Mouse (Mus musculus): ENCODE measurements at regions not wholly inside any gene's neighbourhood (a gene's known extent, or its start where the extent isn't known, plus 50 kb on each side); places are given as distances from the start of the nearest gene placed in this dataset.

DNA sequence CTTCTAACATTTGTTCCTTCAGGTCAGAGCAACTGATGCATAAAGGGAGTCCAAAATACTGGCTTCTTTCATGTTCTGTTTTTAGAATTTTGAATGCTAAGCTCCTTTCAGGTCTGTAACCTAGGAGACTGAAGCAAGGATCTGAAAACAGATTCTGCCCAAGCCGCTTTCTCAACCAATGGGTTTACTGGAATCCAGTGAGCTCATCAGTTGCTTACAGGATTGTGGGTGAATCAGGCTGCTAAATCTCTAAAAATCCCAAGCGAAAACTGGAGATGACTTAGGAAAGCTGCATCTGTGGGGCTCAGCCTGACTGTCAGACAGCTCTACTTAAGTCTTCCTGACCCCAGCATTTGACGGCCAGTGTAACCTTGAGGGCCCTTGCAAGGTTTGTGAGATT, 1277.7 kb downstream of the Defb40 start:
- Histone ChIP-seq H3K9ac (replicated peaks; ENCODE audit: low read length) (no peak overlapping the region), H3K4me1 (ENCODE audit: control insufficient read depth, insufficient read depth, low read length) (no peaks in the 10 kb centered on the region), H3K27me3 (ENCODE audit: control insufficient read depth, insufficient read depth, low read length) (no peaks in the 10 kb centered on the region), H3K4me2 (ENCODE audit: low read length) (no peak overlapping the region), H3K27ac (replicated peaks; ENCODE audit: low read depth, low read length) (no peak overlapping the region), H3K9me3 (ENCODE audit: control insufficient read depth, low read length) (no peaks in the 10 kb centered on the region), H3K36me3 (ENCODE audit: control insufficient read depth, insufficient read depth, low read length) (no peaks in the 10 kb centered on the region), H3K4me3 (replicated peaks; ENCODE audit: low read depth, low read length) (no peak overlapping the region)
- WGBS: 46% methylated on average over 3 of the region's 3 CpGs
- ATAC-seq (ENCODE audit: low FRiP score, low TSS enrichment) (no peak), DNase-seq (peak; percentile 48)

DNA sequence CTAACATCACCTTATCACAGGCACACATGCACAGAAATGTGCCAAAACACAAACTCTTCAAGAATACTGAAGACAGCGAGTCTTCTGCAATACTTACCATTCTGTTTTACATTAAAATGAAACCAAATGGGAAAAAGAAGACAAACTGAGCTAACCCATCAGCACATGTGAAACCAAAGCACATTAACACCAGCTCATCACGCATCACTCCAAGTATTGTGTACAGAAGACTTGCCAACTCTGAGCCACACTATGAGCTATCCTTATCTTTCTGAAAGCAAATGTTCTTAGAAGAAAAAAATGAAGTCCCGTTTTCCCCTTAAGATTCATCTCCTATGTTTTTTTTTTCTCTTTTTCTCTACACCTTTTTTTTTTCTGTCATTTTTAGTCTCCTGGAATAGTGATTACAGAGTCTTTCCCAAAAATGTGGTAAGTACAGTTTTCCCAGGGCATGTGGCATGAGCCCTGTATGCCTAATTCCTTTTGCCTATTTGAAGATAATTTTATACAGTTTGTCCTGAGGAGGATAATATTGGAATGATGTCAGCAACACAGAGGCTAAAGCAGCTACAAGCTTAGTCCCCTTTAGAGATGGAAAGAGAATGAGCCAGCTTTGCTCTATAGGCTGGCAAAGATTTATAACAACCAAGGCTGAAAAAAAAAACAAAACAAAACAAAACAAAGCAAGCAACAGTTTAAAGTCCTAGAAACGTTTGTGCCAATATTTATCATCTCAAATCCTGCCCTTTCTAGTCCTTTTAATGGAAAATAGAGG, 1287.8 kb downstream of the Defb40 start:
- H3K4me3 ChIP-seq (replicated peaks; ENCODE audit: low read depth, low read length): no peak overlapping the region
- no peak overlapping the region for H3K27ac ChIP-seq (replicated peaks; ENCODE audit: low read depth, low read length)
- H3K4me1 ChIP-seq (ENCODE audit: control insufficient read depth, insufficient read depth, low read length): no peaks in the 10 kb centered on the region
- no peak overlapping the region for H3K4me2 ChIP-seq (ENCODE audit: low read length)
- no peaks in the 10 kb centered on the region for H3K36me3 ChIP-seq (ENCODE audit: control insufficient read depth, insufficient read depth, low read length)
- H3K9me3 ChIP-seq (ENCODE audit: control insufficient read depth, low read length): no peaks in the 10 kb centered on the region
- no peak for DNase-seq
- no peak overlapping the region for H3K9ac ChIP-seq (replicated peaks; ENCODE audit: low read length)
- 87% methylated on average over 4 of the region's 4 CpGs for WGBS
- no peak for ATAC-seq (ENCODE audit: low FRiP score, low TSS enrichment)
- H3K27me3 ChIP-seq (ENCODE audit: control insufficient read depth, insufficient read depth, low read length): no peaks in the 10 kb centered on the region

DNA sequence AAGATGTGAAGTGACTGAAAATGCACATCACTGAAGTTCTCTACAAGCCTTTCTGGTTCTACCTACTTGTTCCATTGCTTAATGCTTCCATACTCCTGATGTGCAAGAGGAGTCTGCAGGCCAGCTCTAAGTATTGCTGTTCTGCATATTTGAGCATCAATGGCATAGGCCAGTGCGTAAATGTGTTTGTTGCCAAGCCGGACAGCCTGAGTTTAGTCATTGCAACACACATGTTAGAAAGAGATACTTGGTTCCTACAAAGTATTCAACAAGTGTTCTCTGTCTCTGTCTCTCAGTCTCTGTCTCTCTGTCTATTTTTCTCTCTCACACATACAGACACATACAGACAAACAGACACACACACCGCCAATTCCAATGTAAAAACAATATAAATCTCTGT, 1288.4 kb downstream of the Defb40 start:
- ATAC-seq (ENCODE audit: low FRiP score, low TSS enrichment): no peak
- 97% methylated on average over 3 of the region's 3 CpGs for WGBS

DNA sequence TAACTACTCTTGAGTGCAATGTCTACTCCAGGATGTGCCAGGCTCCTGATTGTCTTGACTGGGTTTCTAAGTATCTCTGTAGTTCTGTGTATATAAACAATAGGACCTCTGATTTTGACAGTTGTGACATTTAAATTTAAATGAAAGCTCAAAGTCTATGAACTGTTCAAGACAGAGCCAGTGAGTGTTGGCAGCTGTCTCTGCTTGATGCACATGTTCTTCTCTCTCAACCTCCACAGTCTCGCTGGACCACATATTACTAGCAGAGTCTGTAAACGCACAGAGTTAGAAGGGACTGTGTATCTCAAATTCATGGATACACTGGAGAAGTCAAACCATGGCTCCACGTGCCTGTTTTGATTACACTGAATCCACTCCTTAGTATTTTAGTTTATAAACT, 1291.0 kb downstream of the Defb40 start:
- DNase-seq: no peak
- H3K27ac ChIP-seq (replicated peaks; ENCODE audit: low read depth, low read length): no peak overlapping the region
- H3K9ac ChIP-seq (replicated peaks; ENCODE audit: low read length): no peak overlapping the region
- no peaks in the 10 kb centered on the region for H3K4me1 ChIP-seq (ENCODE audit: control insufficient read depth, insufficient read depth, low read length)
- no peaks in the 10 kb centered on the region for H3K27me3 ChIP-seq (ENCODE audit: control insufficient read depth, insufficient read depth, low read length)
- no peak for ATAC-seq (ENCODE audit: low FRiP score, low TSS enrichment)
- no peaks in the 10 kb centered on the region for H3K9me3 ChIP-seq (ENCODE audit: control insufficient read depth, low read length)
- no peaks in the 10 kb centered on the region for H3K36me3 ChIP-seq (ENCODE audit: control insufficient read depth, insufficient read depth, low read length)
- no peak overlapping the region for H3K4me2 ChIP-seq (ENCODE audit: low read length)
- H3K4me3 ChIP-seq (replicated peaks; ENCODE audit: low read depth, low read length): no peak overlapping the region
- 90% methylated on average over 3 of the region's 3 CpGs for WGBS

More for the DNA sequence above, 1288.4 kb downstream of the Defb40 start:
- no peaks in the 10 kb centered on the region for H3K4me1 ChIP-seq (ENCODE audit: control insufficient read depth, insufficient read depth, low read length)
- DNase-seq: no peak
- H3K9me3 ChIP-seq (ENCODE audit: control insufficient read depth, low read length): no peaks in the 10 kb centered on the region
- H3K9ac ChIP-seq (replicated peaks; ENCODE audit: low read length): no peak overlapping the region
- H3K4me2 ChIP-seq (ENCODE audit: low read length): no peak overlapping the region
- H3K36me3 ChIP-seq (ENCODE audit: control insufficient read depth, insufficient read depth, low read length): no peaks in the 10 kb centered on the region
- H3K27me3 ChIP-seq (ENCODE audit: control insufficient read depth, insufficient read depth, low read length): no peaks in the 10 kb centered on the region
- H3K27ac ChIP-seq (replicated peaks; ENCODE audit: low read depth, low read length): no peak overlapping the region
- H3K4me3 ChIP-seq (replicated peaks; ENCODE audit: low read depth, low read length): no peak overlapping the region

DNA sequence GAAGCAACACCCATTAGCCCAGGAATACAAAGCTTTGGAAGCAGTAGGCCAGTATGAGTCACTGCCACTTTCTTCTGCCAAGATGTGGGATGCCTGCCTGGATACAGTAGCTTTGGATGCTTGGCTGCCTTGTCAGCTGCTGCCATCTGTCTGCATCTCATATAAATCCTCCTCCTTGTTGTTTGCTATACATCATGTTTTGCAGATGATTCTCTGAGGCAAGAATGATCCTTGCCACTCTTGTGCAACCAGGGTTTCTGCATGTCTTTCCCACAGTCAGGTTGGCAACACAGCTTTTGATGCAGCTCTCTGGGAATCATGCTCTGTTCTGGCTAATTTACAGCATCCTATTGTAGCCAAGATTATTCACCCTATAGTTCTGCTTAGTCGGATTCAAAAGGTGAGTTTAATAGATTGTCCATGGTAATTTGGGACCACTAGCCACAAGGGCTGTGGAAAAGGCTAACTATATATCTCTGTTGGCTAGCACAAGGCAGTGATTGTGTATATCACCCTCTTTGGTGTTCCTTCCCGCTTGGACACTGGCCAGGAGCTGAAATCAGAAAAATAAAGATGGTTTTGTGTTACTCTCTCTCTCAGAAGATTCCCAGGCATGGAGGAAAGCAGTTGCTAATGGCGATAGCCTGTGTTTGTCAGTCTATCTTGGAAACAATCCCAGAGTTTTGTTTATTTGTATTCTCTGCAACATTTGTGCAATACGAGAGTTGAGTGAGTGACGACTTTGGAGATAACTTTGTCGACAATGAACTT, 1313.5 kb downstream of the Defb40 start:
- H3K4me1 ChIP-seq (ENCODE audit: control insufficient read depth, insufficient read depth, low read length): 0 out of 2 replicates have a peak, but pooled peaks cover 6% of the 10 kb centered on the region
- H3K9ac ChIP-seq (replicated peaks; ENCODE audit: low read length): no peak overlapping the region
- 56% methylated on average over 6 of the region's 6 CpGs for WGBS
- no peaks in the 10 kb centered on the region for H3K9me3 ChIP-seq (ENCODE audit: control insufficient read depth, low read length)
- H3K36me3 ChIP-seq (ENCODE audit: control insufficient read depth, insufficient read depth, low read length): no peaks in the 10 kb centered on the region
- DNase-seq (peak; percentile 69), ATAC-seq (ENCODE audit: low FRiP score, low TSS enrichment) (peak; percentile 74)
- H3K27ac ChIP-seq (replicated peaks; ENCODE audit: low read depth, low read length): 0 out of 2 replicates have a peak overlapping the region, but pooled peaks have one; percentile 3
- no peak overlapping the region for H3K4me3 ChIP-seq (replicated peaks; ENCODE audit: low read depth, low read length)
- H3K27me3 ChIP-seq (ENCODE audit: control insufficient read depth, insufficient read depth, low read length): no peaks in the 10 kb centered on the region
- H3K4me2 ChIP-seq (ENCODE audit: low read length): no peak overlapping the region

DNA sequence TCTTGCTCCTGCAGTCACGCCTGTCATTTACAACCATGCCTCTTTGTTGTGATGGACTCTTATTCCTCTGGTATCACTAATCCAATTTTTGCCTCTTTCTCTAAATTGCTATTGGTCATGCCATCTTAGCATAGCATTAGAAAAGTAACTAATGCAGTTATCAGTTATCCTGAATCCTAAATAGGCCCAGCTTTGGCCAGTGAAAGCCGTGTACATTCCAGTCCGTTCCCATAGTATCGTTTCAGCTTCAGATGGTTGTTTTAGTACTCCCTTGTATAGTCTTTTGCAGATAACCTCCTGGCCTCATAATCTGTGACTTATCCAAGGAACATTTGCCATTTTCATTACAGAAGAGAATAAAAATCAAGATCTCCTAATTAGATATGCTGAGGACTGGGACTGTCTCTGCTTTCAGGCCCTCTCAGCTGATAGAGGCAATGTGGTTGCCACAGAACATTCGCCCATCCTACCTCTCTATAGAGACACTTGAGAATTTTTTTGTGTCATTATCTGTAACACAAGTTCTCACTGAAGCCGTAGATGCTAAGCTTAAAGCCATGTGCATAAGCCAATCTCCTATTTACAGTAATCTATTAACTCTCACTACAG, 1318.2 kb downstream of the Defb40 start:
- peak; percentile 59 for DNase-seq

DNA sequence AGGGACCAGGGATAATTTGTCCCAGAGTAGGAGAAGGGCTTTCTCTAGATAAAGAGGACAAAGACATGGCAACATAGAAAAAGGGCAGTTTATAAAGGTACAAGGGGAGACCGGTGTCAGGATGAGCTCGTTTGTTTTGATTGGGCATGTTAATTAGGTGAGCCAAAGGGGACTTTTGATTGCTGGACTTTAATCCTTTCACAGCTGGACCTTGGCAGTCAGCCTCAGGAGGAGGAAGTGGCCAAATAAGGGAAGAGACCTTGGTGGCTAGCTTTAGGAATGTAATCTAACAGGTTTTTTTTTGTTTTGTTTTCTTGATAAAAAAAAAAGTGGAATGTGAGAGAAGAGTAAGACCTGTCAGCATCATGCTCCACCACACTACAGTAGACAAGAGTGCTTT, 1324.3 kb downstream of the Defb40 start:
- Histone ChIP-seq H3K27ac (replicated peaks; ENCODE audit: low read depth, low read length) (no peak overlapping the region), H3K27me3 (ENCODE audit: control insufficient read depth, insufficient read depth, low read length) (no peaks in the 10 kb centered on the region), H3K36me3 (ENCODE audit: control insufficient read depth, insufficient read depth, low read length) (no peaks in the 10 kb centered on the region), H3K4me1 (ENCODE audit: control insufficient read depth, insufficient read depth, low read length) (no peaks in the 10 kb centered on the region), H3K4me3 (replicated peaks; ENCODE audit: low read depth, low read length) (no peak overlapping the region), H3K4me2 (ENCODE audit: low read length) (no peak overlapping the region), H3K9me3 (ENCODE audit: control insufficient read depth, low read length) (no peaks in the 10 kb centered on the region), H3K9ac (replicated peaks; ENCODE audit: low read length) (no peak overlapping the region)
- ATAC-seq (ENCODE audit: low FRiP score, low TSS enrichment): no peak
- DNase-seq: no peak
- WGBS: 10% methylated on average over 2 of the region's 2 CpGs

More for the DNA sequence above, 1318.2 kb downstream of the Defb40 start:
- Histone ChIP-seq H3K4me3 (replicated peaks; ENCODE audit: low read depth, low read length) (no peak overlapping the region), H3K4me1 (ENCODE audit: control insufficient read depth, insufficient read depth, low read length) (0 out of 2 replicates have a peak, but pooled peaks cover 6% of the 10 kb centered on the region), H3K27ac (replicated peaks; ENCODE audit: low read depth, low read length) (no peak overlapping the region), H3K9me3 (ENCODE audit: control insufficient read depth, low read length) (no peaks in the 10 kb centered on the region), H3K36me3 (ENCODE audit: control insufficient read depth, insufficient read depth, low read length) (no peaks in the 10 kb centered on the region), H3K4me2 (ENCODE audit: low read length) (no peak overlapping the region), H3K27me3 (ENCODE audit: control insufficient read depth, insufficient read depth, low read length) (no peaks in the 10 kb centered on the region), H3K9ac (replicated peaks; ENCODE audit: low read length) (no peak overlapping the region)
- 17% methylated on average over 6 of the region's 6 CpGs for WGBS
- ATAC-seq (ENCODE audit: low FRiP score, low TSS enrichment): peak; percentile 68; the same call in 1 of the 2 replicates

DNA sequence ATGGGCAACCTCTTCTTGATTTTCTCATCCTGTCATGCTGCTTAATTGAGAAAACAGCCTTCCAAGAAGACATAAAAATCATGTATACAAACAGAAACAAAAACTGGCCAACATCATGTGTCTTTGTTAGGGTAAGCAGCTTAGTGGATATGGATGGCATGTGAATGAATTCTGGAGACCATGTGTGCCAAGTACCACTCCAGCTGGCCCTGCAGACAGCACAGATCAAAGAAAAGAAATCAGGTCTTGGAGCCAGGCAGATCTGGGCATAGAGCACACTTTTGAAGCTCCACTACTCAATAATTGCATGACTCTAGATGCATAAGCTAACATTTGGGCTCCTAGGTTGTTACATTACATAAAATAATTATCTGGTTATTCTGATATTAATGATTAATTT, 1330.5 kb downstream of the Defb40 start:
- no peak overlapping the region for H3K4me3 ChIP-seq (replicated peaks; ENCODE audit: low read depth, low read length)
- no peaks in the 10 kb centered on the region for H3K9me3 ChIP-seq (ENCODE audit: control insufficient read depth, low read length)
- DNase-seq: no peak
- ATAC-seq (ENCODE audit: low FRiP score, low TSS enrichment): no peak
- no peak overlapping the region for H3K27ac ChIP-seq (replicated peaks; ENCODE audit: low read depth, low read length)
- H3K27me3 ChIP-seq (ENCODE audit: control insufficient read depth, insufficient read depth, low read length): no peaks in the 10 kb centered on the region
- H3K36me3 ChIP-seq (ENCODE audit: control insufficient read depth, insufficient read depth, low read length): no peaks in the 10 kb centered on the region
- no peak overlapping the region for H3K4me2 ChIP-seq (ENCODE audit: low read length)
- no peak overlapping the region for H3K9ac ChIP-seq (replicated peaks; ENCODE audit: low read length)
- H3K4me1 ChIP-seq (ENCODE audit: control insufficient read depth, insufficient read depth, low read length): no peaks in the 10 kb centered on the region

Measured in midbrain, embryonic 14.5 days (tissue).